Mouse (Mus musculus) myocyte (in vitro differentiated cells): Measurements from ENCODE around the gene Tmem63c. TPM values are rescaled to one million over a fixed set of nuclear protein-coding genes. Genes with fewer than 3 reads are reported as not detected.

Source experiments
- H3K27me3 ChIP-seq: one replicate; pipeline ENCODE4 v1.6.1; 2011; ENCODE audit not compliant: control insufficient read depth, insufficient read depth, insufficient read length
- H3K36me3 ChIP-seq: one replicate; pipeline ENCODE4 v1.6.1; 2011; ENCODE audit not compliant: control insufficient read depth, insufficient read depth
- H3K4me2 ChIP-seq: one replicate; pipeline ENCODE4 v1.6.1; 2011; ENCODE audit warnings: low read depth, control low read depth
- H3K4me3 ChIP-seq: one replicate; pipeline ENCODE4 v1.5.1; 2011; ENCODE audit warnings: mild to moderate bottlenecking, control low read depth, moderate library complexity
- H3K79me2 ChIP-seq: one replicate; pipeline ENCODE4 v1.6.1; 2011; ENCODE audit not compliant: control insufficient read depth, insufficient read depth
- H3ac ChIP-seq: one replicate; pipeline ENCODE4 v1.6.1; 2011; ENCODE audit not compliant: control insufficient read depth, insufficient read length
- CEBPB ChIP-seq: IDR thresholded peaks from 2 replicates; pipeline ENCODE4 v1.6.1; 2011; ENCODE audit warnings: mild to moderate bottlenecking, moderate library complexity; ENCODE audit not compliant: poor library complexity, insufficient read depth, severe bottlenecking
- E2F4 ChIP-seq: IDR thresholded peaks from one replicate; pipeline ENCODE4 v1.6.1; 2011; ENCODE audit warnings: mild to moderate bottlenecking, control low read depth, moderate library complexity; ENCODE audit not compliant: insufficient read depth
- MAX ChIP-seq: IDR thresholded peaks from one replicate; pipeline ENCODE4 v1.6.1; 2011; ENCODE audit warnings: low read depth, mild to moderate bottlenecking, control low read depth
- MYOD1 ChIP-seq, 3 experiments: IDR thresholded peaks; one replicate each; pipeline ENCODE4 v1.6.1; 2011; ENCODE audit warnings: control low read depth in 2 of 3, low read depth in 2 of 3, mild to moderate bottlenecking in 2 of 3, moderate library complexity in 1 of 3; ENCODE audit not compliant: insufficient read length in 2 of 3, control insufficient read depth in 1 of 3
- MYOG ChIP-seq, 3 experiments: IDR thresholded peaks; one replicate each; pipeline ENCODE4 v1.6.1; 2011; ENCODE audit warnings: control low read depth in 2 of 3, low read depth in 2 of 3, mild to moderate bottlenecking in 2 of 3; ENCODE audit not compliant: insufficient read length in 2 of 3, control insufficient read depth in 1 of 3, insufficient read depth in 1 of 3
- POLR2A ChIP-seq: IDR thresholded peaks from one replicate; pipeline ENCODE4 v1.6.1; 2011; ENCODE audit warnings: low read depth, mild to moderate bottlenecking, control low read depth, moderate library complexity; ENCODE audit not compliant: insufficient read length
- POLR2AphosphoS2 ChIP-seq: IDR thresholded peaks from one replicate; pipeline ENCODE4 v1.6.1; 2011; ENCODE audit warnings: low read depth, control low read depth; ENCODE audit not compliant: insufficient read length
- REST ChIP-seq: IDR thresholded peaks from one replicate; pipeline ENCODE4 v1.6.1; 2011; ENCODE audit warnings: mild to moderate bottlenecking, control low read depth, moderate library complexity; ENCODE audit not compliant: insufficient read depth, insufficient read length
- SRF ChIP-seq: IDR thresholded peaks from one replicate; pipeline ENCODE4 v1.6.1; 2011; ENCODE audit warnings: low read depth; ENCODE audit not compliant: control insufficient read depth, insufficient read length
- TCF12 ChIP-seq: IDR thresholded peaks from one replicate; pipeline ENCODE4 v1.6.1; 2011; ENCODE audit warnings: mild to moderate bottlenecking, control low read depth; ENCODE audit not compliant: poor library complexity, insufficient read depth, severe bottlenecking
- TCF3 ChIP-seq: IDR thresholded peaks from one replicate; pipeline ENCODE4 v1.6.1; 2011; ENCODE audit warnings: low read depth, control low read depth; ENCODE audit not compliant: insufficient read length
- USF1 ChIP-seq: IDR thresholded peaks from one replicate; pipeline ENCODE4 v1.6.1; 2011; ENCODE audit warnings: low read depth, mild to moderate bottlenecking, control low read depth, moderate library complexity
- polyA plus RNA-seq: library from polyadenylated mRNA; unstranded; fragments of >200 nt; fragmentation: generic; extraction: Trizol; gene quantifications from one replicate; pipeline ENCODE4 v1.2.1, GENCODE M21; 2012; ENCODE audit warnings: missing spikeins

Tmem63c gene
- polyA plus RNA-seq, 1 experiment, result not detected

DNA sequence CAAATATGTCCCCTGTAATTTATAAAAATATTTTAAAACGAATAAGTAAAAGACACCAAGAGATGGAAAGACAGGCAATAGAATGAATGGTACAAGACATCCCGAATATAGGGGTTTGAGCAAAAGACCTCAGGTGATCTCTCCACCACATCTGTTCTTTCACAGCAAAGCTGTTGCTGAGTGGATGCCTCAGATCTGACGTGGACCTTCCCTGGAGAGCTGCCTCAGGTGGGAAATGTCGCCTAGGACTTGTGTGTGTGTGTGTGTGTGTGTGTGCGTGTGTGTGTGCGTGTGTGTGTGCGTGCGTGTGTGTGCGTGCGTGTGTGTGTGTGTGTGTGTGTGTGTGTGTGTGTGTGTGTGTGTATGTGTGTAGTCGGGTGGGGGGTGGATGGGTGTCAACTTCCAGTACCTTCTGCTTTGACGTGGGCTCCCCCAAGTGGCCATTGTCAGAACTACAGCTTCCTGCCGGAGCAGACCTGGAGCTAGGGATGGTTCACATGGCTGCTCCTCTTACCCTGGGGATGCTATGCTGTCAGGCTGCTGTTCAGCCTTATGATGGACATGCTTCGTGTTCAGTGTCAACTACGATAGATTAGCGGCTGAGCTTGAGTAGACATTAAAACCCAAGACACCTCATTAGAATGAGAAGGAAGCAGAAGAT is 31.7 kb downstream of the Tmem63c start:
- no peak overlapping the region for H3ac ChIP-seq
- no peak overlapping the region for H3K4me2 ChIP-seq
- peaks cover 75% of the 10 kb centered on the region for H3K27me3 ChIP-seq
- H3K4me3 ChIP-seq, result no peak overlapping the region
- no peaks in the 10 kb centered on the region for H3K79me2 ChIP-seq
- no peaks in the 10 kb centered on the region for H3K36me3 ChIP-seq
- TF ChIP-seq MAX (no peak), POLR2A (no peak), USF1 (no peak), TCF3 (no peak), TCF12 (no peak), MYOG (IDR thresholded peaks at IDR 0.05; ENCODE audit: control insufficient read depth in 1 of 3, insufficient read depth in 1 of 3, insufficient read length in 2 of 3, low read depth in 2 of 3) (no peak)

DNA sequence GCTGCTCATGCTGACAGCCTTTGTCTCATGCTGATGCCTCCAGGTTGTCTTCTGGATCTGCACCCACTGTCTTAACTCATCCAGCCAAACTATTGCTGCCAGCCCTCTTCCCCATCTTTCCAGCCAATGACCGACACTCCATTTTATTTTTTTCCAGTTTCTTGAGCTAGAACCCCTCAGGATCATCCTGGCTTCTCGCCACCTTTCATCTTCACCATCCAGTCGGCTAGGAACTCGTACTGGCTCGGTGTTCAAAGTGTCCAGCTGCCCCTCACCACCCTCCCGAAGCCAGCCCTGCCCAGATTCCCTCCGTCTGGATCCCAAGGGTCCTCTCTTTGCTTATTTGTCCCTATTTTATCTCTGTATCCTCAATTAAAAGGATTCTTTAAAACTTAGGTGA is 33.7 kb downstream of the Tmem63c start:
- Histone ChIP-seq H3K4me3 (no peak overlapping the region), H3K4me2 (no peak overlapping the region), H3K27me3 (peaks cover 76% of the 10 kb centered on the region)

DNA sequence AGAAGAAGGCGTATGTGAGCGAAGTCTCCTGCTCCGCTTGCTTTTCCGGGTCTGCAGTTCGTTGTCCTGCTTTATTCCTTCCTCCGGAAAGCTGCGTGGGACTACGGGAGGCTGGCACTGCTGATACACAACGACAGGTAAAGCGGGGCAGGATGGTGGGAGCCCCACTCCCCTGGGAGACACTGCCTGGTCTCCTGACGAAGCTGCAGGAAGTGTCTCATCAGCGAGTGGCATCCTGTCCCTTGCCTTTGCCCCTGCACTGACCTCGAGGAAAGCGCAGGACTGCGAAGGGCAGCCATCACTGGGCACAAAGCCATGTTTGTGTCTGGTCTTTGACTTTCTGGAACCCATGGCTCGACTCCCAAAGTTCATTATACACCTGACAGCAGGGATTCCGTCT is 35.9 kb downstream of the Tmem63c start:
- Histone ChIP-seq H3K27me3 (peaks cover 85% of the 10 kb centered on the region), H3K4me3 (no peak overlapping the region)

More for the DNA sequence above, 33.7 kb downstream of the Tmem63c start:
- TF ChIP-seq TCF3 (no peak), TCF12 (no peak), E2F4 (no peak), USF1 (no peak), SRF (no peak), MAX (no peak), CEBPB (no peak), MYOG (IDR thresholded peaks at IDR 0.05; ENCODE audit: control insufficient read depth in 1 of 3, insufficient read depth in 1 of 3, insufficient read length in 2 of 3, low read depth in 2 of 3) (no peak), POLR2AphosphoS2 (no peak), REST (no peak)
- Histone ChIP-seq H3ac (no peak overlapping the region), H3K79me2 (no peaks in the 10 kb centered on the region), H3K36me3 (no peaks in the 10 kb centered on the region)

DNA sequence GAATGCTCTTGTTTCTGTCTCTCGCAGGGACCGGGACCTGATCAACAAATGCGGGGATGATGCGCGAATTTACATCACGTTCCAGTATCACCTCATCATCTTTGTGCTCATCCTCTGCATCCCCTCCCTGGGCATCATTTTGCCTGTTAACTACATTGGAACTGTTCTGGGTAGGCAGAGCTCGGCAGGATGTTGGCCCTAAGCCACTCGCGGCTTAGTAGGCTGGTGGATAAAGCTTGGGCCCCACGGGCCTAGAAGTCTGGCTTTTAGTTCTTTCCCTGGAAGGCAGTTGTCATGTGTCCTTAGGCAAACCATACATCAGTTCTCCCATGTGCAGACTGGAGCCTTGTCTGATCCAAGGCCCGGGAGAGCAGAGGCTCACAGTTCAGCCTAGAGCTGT is 44.3 kb downstream of the Tmem63c start:
- Histone ChIP-seq H3K27me3 (peaks cover 49% of the 10 kb centered on the region), H3K4me3 (no peak overlapping the region), H3ac (no peak overlapping the region), H3K4me2 (no peak overlapping the region), H3K79me2 (no peaks in the 10 kb centered on the region), H3K36me3 (no peaks in the 10 kb centered on the region)
- TF ChIP-seq MYOD1 (IDR thresholded peaks at IDR 0.05; ENCODE audit: control insufficient read depth in 1 of 3, insufficient read length in 2 of 3, low read depth in 2 of 3) (no peak), REST (no peak), TCF12 (no peak), SRF (no peak), E2F4 (no peak), MYOG (IDR thresholded peaks at IDR 0.05; ENCODE audit: control insufficient read depth in 1 of 3, insufficient read depth in 1 of 3, insufficient read length in 2 of 3, low read depth in 2 of 3) (no peak)

More for the DNA sequence above, 35.9 kb downstream of the Tmem63c start:
- H3ac ChIP-seq, result no peak overlapping the region
- no peaks in the 10 kb centered on the region for H3K36me3 ChIP-seq
- no peak overlapping the region for H3K4me2 ChIP-seq
- no peaks in the 10 kb centered on the region for H3K79me2 ChIP-seq
- TF ChIP-seq E2F4 (no peak), TCF12 (no peak), MYOG (IDR thresholded peaks at IDR 0.05; ENCODE audit: control insufficient read depth in 1 of 3, insufficient read depth in 1 of 3, insufficient read length in 2 of 3, low read depth in 2 of 3) (no peak), POLR2AphosphoS2 (no peak), CEBPB (no peak), USF1 (no peak), REST (no peak), MAX (no peak), SRF (no peak), TCF3 (no peak), MYOD1 (IDR thresholded peaks at IDR 0.05; ENCODE audit: control insufficient read depth in 1 of 3, insufficient read length in 2 of 3, low read depth in 2 of 3) (no peak), POLR2A (no peak)

DNA sequence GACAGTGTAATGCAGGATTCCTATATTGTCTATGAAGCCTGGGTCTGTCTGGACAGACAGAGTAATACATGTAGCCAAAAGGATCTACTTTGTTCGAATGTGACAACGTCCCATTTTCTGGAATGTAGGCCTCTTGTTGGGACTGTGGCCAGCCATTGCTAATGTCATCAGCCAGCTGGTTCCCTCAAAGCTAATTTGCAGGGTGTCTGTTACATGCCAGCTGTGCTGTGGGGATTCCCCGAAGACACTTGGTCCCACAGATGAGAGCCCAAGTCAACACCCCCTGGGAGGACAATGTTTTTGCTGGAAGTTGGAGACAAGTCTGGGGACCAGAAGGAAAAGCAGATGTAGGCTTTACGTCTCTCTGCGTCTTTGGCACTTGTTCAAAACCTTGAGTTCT is 45.3 kb downstream of the Tmem63c start:
- H3K36me3 ChIP-seq, result no peaks in the 10 kb centered on the region
- H3K27me3 ChIP-seq, result peaks cover 46% of the 10 kb centered on the region
- no peak overlapping the region for H3ac ChIP-seq
- TF ChIP-seq E2F4, result no peak
- no peak for TF ChIP-seq POLR2A
- TF ChIP-seq USF1, result no peak
- TF ChIP-seq CEBPB, result no peak
- TF ChIP-seq POLR2AphosphoS2, result no peak
- TF ChIP-seq TCF3, result no peak
- peak in 2 of 3 experiments; percentile 47 to 64 for TF ChIP-seq MYOG (IDR thresholded peaks at IDR 0.05; ENCODE audit: control insufficient read depth in 1 of 3, insufficient read depth in 1 of 3, insufficient read length in 2 of 3, low read depth in 2 of 3)
- peak in 1 of 3 experiments; percentile 34 for TF ChIP-seq MYOD1 (IDR thresholded peaks at IDR 0.05; ENCODE audit: control insufficient read depth in 1 of 3, insufficient read length in 2 of 3, low read depth in 2 of 3)
- no peak for TF ChIP-seq TCF12
- no peak for TF ChIP-seq REST
- TF ChIP-seq SRF, result no peak
- no peak for TF ChIP-seq MAX
- H3K4me3 ChIP-seq, result no peak overlapping the region
- no peak overlapping the region for H3K4me2 ChIP-seq
- H3K79me2 ChIP-seq, result no peaks in the 10 kb centered on the region
